Mouse (Mus musculus) kidney, adult 9 months (tissue): ENCODE measurements at regions not wholly inside any gene's neighbourhood (a gene's known extent, or its start where the extent isn't known, plus 50 kb on each side); places are given as distances from the start of the nearest gene placed in this dataset.

Experiments
- DNase-seq: peaks from one replicate; pipeline ENCODE4 v3.0.0; 2022

DNA sequence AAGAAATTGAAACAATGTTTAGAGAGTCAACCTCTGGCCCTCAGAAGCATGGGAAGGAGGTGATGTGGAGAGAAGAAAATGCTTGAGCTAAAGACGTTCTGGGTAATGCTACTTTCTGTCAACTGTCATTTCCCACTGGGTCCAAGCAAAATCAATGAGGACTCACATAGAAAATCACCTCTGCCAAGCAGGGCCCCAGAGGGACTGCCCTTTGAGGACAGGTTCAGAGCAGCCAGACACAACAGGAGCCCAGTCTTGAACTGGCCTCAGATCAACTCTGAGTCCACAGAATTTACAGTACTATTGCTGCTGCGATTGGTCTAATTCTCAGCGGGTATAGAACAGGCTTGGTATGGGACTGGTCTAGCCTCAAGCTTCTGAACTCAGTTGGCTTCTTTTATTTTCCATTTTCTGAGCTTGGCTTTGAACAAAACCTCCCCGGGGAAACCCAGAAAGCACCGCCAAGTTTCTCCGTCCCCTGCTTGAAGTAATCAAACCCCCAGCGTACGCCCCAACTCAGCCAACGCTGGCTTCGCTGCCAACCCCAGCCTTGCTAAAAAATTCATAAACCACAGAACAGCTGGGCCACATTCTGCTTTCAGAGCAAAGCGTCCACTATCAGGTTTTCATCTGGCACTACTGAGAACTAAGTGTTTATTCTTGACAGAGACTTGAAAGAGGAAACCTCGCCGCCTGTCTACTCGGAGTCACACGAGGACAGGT is 322.8 kb upstream of the Spred2 start:
- DNase-seq, result no peak

DNA sequence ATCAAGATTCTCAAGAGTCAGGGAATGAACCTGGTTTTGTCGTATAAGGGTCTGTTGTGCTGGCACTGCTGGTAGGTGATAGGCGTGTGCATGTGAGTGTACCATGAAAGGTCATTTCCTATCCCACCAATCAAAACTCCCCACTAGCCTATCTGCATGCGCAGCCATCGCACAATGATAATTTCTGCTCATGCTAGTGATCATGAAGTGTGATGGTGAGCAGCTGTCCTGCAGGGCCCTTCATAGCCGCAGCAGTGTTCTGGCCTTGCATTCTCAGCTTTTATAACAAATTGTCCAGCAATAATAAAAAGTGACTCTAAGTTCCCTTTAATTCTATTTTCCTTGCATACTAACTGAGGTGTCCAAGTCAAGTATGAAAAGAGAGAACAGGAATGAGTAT is 321.7 kb upstream of the Spred2 start:
- no peak for DNase-seq

DNA sequence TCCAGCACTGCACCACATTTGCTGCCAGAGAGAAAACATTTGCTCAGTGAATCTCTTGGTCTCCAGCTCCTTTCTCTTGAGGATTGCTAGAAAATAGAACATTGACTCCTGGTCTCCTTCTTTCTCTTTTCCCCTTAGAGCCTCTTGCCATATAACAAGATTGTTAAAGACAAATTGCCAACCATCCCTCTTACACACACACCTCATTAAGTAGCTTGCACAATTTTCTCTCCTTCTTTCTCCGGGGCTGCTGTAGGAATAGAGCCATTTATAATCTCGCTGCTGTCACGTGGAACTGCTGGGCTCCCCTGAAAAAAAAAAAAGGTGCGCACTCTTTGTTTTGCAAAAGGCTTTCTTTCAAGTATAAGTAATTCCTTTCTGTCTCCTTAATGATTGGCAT is 318.6 kb upstream of the Spred2 start:
- no peak for DNase-seq

DNA sequence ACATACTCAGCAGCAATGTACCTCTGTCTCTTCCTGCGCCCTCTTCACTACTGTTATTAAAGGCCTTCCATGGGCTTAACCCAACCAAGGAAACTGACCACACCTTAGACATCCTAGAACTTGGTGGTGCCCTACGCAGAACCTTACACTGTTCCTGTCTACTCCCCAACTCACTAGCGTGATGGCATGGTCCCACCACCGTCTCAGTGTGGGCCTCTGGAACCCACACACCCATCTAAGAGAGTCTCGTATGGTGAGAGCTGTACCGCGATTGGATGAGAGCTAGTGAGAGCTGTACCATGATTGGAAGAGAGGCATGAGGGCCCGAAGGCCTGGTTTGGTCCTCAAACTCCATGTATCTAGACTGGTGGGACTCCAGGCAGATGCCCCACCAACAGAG is 317.2 kb upstream of the Spred2 start:
- DNase-seq, result no peak

DNA sequence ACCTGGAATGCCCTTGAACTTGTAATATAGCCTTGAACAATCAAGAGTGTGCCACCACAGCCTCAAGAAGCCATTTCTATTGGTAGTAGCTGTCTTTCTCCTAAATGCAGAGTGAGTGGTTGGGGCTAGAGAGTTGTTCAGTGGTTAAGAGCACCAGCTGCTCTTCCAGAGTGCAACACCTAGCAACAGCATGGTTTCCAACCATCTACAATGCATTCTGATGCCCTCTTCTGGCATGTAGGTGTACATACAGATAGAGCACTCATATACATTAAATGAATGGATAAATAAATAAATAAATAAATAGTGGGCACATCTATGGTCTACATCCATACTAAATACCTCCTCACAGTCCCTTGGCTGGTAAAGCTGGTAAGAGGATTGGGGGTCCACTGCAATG is 316.2 kb upstream of the Spred2 start:
- no peak for DNase-seq

DNA sequence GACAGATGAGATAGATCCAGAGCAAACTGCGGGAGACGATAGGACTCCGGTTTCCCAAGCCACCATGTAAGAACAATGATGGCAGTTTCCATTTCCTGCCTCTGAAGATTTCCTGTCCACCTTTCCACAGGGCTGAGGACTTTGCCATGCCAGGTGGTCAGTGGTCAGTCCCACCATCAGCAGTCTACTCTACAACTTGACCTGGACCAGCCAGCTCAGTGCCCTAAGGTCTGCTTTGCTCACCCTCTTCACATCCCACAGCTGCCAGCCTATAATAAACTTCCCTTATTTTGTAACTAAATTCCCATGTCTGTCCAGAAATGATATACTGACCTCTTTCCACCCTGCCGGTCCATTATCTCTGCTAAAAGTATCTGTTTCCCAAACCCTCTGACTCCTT is 315.7 kb upstream of the Spred2 start:
- no peak for DNase-seq

DNA sequence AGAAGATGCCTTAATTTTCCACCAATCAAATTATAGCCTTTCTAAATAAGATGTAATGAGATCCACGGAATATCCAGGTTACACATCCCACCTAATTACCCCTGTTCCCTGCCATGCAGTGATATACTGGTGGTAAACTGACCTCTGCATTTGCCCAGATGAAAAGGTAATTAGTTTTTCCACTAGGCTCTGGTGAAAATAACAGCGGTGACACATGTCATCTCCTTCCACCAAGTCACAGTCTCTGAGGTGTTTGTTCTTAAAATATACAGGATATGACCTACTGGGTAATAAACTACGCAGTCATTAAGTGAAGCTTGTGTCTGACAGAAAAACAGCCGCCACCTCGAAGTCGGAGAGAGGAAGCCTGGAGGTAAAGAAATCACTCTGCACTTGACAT is 313.6 kb upstream of the Spred2 start:
- DNase-seq, result no peak

DNA sequence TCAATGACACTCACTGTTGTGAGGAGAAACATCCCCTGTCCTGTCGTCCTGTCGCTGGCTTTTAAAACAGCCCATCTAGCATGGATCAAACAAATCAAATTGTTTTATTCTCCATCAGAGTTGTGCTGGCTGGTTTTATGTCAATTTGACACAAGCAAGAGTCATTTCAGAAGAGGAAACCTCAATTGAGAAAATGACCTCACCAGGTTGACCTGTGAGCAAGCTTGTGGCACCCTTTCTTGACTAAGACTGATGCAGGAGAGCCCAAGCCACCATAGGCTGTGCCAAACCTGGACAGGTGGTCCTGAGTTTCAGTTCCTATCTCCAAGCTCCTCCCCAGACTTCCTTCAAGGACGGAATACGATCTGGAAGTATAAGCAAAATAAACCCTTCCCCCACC is 313.0 kb upstream of the Spred2 start:
- no peak for DNase-seq

DNA sequence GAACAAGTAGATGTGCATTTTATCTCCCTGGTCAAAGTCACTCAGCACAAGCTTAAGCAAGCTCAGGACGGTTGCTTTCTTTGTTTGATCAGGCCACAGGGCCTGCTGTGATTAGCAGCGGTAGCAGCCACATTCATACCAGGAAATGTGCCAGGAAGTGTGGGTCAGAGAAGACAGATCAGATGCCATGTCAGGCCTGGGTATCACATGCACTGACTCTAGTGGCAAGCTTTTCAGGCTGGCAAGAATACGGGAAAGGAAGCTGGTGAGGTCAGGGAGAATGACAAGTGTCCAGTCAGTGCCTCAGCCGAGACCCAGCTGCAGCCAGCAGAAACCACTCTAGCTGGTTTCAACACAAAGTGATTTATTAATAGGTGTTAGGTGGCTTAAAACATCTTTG is 307.7 kb upstream of the Spred2 start:
- no peak for DNase-seq

DNA sequence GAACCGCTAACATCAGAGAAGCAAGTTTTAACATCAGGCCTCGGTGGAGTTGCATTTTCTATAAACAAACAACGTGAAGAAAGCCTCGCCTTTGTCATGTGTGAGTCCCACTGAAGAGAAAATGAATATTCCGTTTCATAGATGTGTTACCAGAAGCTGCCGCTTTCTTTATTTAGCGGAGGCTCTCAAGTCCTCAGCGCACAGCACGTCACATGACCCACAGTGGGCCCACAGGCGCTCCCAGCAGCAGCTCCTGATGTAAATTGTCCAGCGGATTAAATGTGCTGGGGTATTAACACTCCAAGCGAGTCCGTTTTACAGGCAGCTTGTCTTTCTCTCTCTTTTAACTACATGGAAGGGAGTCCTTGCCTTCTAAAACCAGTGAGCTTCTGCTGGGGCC is 304.7 kb upstream of the Spred2 start:
- no peak for DNase-seq

DNA sequence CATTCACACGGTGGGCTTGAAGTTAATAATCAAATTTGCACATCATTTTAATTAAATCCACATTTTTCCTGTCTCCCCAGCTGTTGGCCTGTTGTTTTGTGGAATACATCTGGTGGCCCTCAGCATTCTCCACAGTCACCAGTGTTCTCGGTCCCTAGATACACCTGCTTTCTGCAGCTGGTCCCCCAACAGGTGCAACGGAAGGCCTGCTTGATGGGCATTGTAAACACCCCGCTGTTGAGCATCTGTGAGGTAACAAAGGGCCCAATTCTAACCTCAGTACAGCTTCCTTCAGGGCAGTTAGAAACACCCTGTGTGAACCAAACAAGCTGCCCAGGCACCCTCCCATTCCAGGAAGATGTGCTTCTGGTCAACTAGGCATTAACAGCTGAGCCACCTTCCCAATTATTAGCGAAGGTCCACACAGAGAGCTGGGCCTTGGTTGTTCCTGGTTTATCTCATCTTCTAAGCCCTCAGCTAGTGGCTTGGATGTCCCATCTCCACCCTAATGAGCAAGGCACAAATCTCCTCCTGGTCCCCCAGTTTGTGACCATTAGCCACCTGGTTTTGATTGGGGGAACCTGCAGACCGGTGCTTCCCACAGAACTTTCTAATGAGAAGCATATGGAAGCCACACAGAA is 293.0 kb upstream of the Spred2 start:
- DNase-seq, result no peak

DNA sequence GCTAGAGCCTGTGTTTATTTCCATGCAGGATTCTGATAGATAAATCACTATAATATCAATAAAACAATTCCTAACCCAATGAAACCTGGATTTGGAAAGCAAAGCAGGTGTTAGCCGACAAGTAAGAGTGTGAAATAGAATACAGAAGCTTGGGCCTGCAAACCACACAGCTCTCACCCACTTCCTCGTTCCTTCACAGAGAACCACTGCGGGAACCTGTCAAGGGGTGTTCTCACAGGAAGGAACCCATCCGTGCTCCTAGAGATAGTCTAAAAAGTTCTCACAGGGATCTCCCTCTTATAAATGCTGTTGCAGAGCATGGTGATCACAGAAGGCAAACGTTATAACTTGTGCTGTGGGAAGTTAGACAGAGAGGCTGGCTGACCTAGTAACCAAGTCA is 291.7 kb upstream of the Spred2 start:
- DNase-seq, result no peak

DNA sequence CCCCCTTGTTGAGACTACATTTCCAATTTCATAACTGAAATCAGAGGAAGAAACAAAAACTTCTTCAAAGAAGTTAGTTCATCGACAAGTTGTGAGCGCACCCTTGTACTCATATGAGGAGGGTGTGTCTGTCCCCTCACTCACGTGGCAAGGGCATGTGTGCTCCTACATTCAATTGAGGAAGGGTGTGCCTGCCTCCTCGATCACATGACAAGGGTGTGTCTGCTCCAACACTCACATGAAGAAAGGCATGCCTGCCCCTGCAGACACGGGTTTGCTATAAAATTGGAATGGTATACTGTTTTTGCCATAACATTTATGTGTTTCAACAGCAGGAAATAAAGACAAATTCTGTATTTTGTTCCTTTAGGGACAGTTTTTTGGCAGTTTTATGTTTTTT is 290.6 kb upstream of the Spred2 start:
- no peak for DNase-seq

DNA sequence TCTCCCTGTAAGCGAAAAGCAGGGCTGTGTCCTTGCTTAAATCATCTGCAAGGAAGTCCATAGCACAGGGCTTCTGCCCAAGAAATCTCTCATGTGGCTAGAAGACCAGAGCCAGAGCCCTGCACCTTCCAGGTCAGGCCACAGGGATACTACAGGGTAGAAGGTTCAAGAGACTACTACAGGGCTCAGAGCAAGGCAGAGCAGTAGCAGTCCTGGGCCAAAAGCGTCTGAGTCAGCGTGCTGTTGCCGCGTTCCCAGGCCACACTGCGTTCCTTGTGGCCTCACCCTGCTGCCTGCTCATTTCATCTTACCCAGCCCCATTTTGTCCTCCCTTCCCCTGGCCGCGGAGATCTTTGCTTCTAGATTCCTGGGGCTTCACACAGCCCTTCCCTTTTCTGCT is 283.0 kb upstream of the Spred2 start:
- peak; percentile 17 for DNase-seq

DNA sequence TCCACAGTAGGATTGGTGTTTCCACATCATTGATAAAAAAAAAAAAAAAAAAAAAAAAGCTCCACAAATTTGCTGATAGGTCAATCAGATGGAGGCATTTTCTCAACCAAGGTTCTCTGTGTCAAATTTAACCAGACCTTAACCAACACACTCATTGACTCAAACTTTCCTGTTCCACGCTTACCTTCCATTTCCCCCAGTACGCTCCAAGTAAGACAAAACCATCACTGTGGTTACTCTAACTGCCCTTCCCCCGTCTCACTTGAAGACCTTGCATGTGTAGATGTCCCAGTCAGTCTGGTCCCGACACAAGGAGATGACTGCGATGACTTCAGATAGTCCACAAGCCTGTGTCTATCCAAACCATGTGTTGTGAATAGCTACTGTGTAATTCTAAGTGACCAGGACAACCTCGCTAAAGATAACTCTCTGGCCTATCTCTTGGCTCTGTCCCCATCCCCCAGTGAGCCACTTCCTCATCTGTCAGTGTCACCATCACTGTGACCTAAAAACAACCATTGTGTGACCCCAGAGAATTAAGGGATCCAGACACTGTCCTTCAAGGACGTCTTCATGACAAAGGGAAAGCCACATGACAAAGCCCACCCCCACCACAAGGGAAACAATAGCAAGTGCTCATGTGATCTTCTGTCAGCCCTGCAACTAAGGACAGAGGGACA is 279.9 kb upstream of the Spred2 start:
- no peak for DNase-seq

DNA sequence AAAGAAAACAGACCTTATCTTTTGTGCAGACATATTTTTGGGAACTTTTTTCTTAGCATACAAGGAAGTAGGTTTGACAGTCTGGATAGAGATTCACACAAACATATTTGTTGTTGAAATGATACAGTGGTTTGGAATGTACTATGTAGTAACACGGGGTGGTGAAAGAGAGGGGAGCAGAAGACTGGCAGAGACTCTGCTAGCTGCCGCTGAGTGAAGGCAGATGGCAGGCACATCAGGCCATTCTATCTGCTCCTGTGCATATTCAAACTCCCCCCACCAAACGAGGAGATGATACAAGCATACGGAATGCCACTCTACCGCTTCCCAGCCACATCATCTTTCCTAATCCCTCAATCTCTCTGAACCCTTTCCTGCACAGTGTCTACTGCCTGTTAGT is 279.1 kb upstream of the Spred2 start:
- DNase-seq, result no peak

DNA sequence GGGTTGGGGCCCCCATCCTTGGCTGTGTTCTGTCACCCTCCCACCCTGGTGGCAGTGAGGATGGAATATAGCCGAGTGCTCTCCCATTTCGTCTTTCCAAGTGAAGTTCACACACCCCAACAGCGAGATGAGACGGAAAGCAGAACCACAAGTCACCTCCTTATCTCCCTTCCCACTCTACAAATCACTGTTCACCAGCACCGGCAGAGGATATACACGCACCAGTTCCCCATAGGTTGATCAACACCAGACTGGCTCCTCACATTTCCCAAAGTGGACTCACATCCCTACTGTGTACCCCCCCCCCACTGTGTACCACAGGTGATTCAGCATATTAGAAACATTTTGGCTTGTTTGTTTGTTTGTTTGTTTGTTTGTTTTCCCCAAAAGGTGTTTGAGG is 272.7 kb upstream of the Spred2 start:
- DNase-seq, result no peak

DNA sequence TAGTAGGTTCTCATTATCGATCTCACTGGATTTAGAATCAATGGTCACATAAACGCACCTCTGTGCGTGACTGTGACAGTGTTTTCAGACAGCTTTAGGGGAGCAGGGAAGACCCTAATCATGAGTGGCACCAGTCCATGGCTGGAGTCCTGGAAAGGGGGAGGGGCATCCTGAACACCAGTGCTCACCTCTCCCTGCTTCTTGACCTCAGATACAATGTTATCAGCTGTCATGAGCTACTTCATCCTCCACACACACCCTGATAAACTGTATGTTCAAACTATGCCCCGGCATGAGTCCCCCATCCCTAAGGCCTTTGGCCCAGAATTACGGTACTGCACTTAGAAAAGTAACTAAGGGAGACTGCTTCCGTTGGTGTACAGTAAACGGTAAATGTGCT is 272.2 kb upstream of the Spred2 start:
- DNase-seq, result no peak

DNA sequence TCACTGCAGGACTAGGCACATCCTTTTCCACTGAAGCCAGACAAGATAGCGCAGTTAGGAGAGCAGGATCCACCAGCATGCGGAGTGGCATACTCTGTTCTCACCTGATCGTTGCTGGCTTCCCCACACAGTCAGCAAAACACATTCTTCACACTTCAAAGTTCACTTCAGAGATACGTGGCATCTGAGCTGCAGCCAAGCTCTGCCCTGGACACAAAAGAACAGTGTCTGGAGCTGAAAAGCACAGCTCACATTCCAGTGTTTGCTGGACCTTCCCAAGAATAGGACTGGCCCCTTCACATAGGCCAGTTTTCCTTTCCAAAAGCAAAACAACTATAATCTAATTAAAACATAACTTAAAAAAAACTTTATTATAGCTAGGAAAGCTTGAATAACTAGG is 264.7 kb upstream of the Spred2 start:
- peak; percentile 26 for DNase-seq

DNA sequence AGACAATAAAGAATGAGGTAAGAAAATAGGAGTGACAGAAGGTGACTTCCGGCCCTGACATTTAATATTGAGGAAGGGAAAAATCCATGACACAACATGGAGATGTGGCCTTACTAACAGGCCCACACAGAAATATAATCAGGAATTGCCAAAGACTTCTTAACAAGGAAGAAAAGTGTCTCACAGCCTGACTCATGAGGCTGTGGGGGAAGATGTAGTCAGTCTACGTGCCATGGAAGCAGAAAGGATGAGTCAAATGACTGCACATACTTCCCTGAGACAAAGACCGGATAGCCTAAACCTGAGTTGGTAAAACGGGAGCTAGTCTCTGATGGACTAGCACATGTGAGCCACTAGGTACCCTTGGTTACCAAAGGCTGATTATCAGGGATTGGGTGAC is 257.4 kb upstream of the Spred2 start:
- no peak for DNase-seq

DNA sequence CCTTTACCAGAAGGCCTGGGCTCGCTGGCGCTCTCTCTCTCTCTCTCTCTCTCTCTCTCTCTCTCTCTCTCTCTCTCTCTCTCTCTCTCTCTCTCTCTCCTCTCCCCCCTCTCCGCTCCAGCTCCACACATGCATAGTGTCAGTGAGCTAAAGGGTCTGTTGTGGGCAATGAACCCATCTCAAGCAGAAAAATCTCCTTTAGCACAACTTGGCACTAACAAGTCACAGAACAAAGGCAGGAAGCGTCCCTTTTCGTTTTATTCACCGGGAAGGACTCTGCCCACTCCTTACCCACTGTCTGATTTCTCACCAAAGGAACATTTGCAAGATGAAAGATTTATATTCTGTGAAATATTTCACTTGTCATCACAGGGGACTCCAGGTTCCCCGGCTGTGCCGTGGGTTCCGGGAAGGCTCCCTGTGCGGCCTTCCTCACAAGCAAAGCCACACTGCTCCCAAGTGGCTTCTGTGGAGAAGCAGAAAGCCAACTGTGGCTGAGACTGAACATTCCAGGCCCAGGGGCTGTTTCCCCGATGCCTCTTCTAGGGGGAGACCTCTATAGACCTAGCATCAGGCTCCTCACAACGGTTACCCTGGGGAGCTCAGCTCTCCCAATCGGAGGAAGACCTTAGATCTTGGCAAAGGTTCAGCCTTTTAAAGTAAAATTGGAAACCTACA is 253.2 kb upstream of the Spred2 start:
- DNase-seq, result peak; percentile 24

DNA sequence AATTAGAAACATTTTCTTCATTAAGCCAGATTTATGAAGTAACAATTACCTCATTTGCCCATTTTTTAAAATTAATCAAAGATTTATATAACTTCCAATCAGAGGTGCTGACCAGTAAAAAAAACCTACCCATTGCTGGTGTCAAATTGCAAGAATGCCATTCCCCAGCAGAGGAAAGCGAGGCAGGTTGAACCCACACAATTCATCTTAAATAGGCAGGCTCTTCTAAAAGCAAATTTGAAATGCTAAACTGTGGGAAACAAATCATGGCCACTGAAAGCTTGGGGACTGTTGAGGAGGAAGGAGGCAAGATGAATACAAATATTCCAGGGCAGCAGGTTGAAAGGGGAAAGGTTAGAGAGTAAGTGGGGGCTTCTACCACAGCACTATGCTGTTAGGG is 251.2 kb upstream of the Spred2 start:
- DNase-seq, result no peak

DNA sequence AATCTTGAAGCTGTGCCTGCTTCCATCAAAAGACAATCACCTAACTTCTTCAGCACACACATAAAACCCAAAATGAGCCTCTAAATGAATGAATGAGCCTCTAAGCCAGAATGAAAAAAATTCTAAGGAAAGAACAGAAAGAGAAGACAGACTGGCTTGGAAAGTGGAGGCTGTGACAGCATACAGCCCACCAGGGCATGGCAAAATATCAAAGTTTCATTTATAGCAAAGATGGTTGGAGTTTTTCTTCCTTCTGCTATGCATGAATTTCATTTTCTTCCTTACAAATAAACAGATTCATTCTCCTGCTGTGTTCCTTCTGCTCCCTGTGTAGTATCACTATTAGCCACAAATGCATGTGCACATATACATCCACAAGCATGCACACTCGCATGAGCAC is 247.7 kb upstream of the Spred2 start:
- no peak for DNase-seq

DNA sequence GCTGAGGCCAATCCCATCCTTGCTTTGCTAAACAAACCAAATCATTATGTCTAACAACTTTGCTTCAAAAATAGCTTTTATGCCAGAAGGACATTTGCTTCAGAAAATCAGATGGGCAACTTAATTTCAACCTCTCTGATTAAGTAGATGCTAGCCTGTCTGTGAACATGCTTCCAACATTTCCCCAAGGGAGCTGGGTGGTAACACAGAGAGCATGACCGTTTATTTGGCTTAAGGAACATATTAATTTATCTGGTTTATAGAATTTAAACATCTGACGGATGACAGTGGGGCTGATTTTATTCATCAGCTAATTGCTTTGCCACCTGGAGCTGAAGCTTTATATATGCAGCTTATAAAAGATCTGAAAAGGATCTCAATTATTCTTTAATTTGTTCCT is 245.1 kb upstream of the Spred2 start:
- no peak for DNase-seq
